Mouse (Mus musculus) spleen, adult 18-20 months (tissue): ENCODE data around the gene P4htm.

Experiments used
- DNase-seq, 2 experiments: peaks; one replicate each; pipeline ENCODE4 v3.0.0; 2022; ENCODE audit warnings: mixed read lengths in 2 of 2

The P4htm gene

DNA sequence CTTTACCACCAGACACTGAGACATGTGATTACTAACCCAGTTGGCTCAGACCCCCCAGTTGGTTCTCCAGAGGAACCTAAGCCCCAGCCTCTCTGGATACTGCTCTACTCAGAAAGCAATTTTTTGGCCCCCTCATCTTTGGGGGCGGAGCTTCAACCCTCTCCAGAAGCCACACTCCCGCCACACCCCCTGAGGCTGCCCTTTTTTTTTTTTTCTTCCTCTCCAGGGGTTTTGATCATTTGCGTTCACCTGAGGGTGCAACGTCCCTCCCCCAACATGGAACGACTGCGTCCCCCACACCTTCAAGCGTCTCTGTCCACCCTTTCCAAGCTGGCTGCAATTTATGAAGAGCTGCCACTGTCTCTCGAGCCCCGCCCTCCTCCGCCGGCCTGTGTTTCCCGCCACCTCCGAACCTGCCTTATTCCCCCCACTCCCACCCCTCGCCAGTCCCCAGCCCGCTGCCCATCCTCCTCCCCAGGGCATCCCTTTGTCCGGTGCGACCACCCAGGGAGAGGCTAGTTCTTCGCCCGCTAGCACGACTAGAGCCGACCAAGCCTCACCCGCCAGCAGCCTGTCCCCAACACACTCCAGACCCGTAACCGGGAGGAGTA, 19.4 kb downstream of the P4htm start:
- DNase-seq, result peak in 1 of 2 experiments; percentile 36

DNA sequence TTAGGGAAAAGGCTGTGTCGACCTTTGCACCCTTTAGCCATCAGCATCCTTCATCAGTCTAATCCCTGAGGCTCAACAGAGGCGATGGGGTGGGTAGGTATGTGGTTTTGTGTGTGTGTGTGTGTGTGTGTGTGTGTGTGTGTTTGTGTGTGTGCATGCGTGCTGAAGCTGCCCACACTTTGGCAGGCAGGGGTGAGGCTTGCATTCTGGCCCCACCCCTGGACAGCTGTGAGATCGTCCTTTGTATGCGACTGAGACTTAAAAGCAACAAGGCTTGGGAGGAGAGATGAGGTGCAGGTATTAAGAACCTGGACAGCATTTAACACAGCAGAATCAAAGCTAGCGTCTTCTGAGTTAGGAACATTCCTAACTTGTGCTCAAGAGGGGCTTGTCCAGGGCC, 20.4 kb downstream of the P4htm start:
- DNase-seq, result no peak

- DNase-seq, result no peak
Observed at GRCm38 (mm10) chr9:108575321-108576297, 21.9 kb downstream of the P4htm start.

DNA sequence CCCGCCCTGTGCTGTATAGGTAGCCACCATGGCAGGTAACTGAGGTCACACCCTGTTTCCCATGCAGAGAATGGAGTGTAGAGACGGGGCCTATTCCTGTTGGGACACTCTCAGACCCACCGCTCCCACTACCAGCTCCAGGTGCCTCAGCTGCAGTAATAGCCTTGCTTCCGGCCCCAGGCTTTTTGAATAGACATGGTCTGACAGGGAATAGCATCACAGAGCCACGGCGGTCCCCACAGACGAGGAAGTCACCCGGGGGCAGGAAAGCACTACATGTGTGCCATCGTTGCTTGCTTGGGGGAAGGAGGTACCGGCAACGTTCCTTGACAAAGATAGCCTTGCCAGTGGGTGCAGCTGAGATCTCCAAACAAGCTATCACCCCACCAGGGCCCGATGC, 22.5 kb downstream of the P4htm start:
- DNase-seq, result no peak

GRCm38 (mm10) chr9:108573774-108574690, 23.4 kb downstream of the P4htm start:
- peak in 1 of 2 experiments; percentile 47 for DNase-seq

DNA sequence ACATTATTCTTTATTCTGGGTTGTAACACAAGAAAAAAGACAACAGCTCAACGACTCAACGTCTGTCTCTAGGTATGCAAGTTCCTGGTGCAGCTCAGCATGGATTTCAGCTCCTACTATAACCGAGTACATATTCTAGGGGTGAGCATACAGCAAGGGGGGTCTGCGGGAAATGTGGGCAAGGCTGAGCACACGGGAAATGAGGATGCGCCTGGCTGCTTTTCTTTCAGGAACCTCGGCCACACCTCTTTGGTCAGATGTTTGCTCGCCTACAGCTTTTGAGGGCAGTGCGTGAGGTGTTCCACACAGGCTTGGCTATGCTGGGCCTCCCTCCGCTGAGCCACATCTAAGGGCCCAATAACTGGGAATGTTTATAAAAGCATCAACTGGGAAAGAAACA, 25.1 kb downstream of the P4htm start:
- DNase-seq, result no peak

DNA sequence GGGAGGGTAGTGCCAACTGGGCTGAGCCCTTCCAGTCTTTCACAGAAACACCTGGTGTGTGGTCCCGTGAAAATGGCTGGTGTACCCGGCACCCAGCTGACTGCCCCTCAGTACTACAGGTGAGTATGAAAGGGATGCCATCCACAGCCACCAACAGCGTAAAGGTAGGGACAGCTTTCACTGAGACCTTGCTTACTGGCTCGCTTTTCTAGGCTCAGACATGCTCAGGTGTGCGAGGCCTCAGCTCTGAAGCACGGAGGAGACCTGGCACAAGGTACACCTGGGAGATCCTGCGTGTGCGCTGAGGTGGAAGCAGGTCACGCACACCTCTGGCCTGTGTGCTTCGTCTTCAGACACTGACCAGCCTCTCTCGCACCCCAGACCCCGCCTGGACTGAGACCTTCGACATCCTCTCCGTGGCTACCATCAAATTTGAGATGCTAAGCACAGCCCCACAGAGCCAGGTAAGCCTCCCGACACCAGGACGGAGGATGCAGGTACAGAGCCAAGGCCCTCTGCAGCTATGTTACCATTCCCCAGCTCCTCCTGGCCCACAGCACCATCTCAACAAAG, 26.0 kb downstream of the P4htm start:
- DNase-seq, result no peak

DNA sequence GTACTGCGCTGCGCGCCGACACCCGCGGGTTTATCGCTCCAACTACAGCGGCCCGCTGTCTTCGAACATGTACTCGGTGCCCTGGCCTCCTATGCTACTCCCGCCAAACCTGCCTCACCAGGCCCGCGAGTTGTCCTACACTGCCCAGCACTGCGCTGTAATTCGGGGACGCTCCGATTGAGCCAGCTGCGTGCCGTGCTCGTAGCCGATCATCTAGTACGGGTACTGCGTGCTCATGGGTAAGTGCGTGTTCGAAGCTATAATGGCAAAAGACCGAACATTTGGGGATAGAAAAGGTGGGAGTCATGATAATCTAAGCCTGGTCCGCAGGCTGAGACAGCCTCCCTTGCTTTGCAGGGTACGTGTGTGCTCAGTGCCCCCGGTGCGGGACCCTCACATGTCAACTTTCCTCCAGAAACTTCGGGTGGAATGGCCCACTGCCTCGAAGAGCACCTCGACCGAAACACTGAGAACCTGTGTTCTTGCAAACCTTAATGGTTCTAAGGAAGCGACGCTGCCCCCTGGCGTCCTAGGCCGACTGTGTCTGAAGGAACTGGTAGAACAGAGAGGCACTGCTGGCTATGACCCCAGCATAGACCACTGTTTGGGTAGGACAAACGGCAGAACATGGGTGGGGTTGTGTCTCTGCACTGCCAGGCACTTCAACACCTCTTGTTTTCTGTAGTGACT, 27.1 kb downstream of the P4htm start:
- peak; percentile 78 to 88 for DNase-seq

- peak; percentile 83 to 88 for DNase-seq
Observed at GRCm38 (mm10) chr9:108569381-108570206, 27.9 kb downstream of the P4htm start, which contains the start of gene Dalrd3. Dalrd3 (plus strand) TSS chr9:108569886.

DNA sequence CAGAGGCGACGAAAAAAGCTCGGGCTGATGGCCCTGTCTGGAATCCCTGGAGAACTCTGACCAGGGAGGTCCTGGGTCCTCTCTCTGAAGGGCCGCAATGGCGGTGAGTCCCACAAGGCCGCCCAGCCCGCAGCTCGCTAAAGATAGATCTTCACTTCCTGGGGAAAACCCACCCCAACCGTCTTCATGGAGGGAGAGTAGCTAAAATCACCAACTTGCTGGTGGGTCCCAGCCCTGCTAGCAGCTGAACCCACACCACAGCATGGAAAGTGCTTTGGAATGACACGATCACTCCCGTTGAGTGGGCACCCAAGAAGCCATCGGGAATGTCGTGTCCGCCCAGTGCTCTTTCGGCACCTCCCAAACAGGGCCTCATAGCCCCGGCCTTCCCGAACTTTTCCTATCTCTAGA, 29.0 kb downstream of the P4htm start:
- no peak for DNase-seq

DNA sequence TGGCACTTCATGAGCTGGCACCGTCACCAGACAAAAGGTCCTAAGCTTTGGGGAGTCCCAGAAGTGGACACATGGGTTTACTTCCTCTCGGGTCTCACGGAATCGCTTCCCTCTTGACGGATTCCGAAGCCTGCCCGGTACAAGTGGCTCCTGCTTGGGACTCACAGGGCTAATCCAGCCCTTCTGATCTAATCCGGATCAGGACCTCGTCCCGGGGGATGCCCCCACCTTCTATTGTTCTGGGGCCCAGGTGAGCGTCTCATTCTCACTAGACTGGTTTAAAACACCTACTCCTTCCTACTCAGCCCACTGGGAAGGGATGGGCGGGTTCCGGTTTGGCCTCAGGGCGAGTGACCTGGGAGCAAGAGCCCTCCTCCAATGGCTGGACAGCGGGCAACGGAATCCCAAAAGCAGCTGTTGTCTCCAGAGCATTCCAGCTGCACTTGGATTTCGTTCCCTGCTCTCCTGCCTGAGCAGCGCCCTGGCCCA, 29.5 kb downstream of the P4htm start:
- peak in 1 of 2 experiments; percentile 36 for DNase-seq

- peak; percentile 89 to 96 for DNase-seq
Observed at GRCm38 (mm10) chr9:108566815-108567776, 30.4 kb downstream of the P4htm start, which contains the start of gene Ndufaf3. Ndufaf3 (minus strand) TSS chr9:108567434.

GRCm38 (mm10) chr9:108565881-108566814, 31.3 kb downstream of the P4htm start:
- no peak for DNase-seq

- DNase-seq, result no peak
Observed at GRCm38 (mm10) chr9:108564131-108564530, 33.3 kb downstream of the P4htm start.

DNA sequence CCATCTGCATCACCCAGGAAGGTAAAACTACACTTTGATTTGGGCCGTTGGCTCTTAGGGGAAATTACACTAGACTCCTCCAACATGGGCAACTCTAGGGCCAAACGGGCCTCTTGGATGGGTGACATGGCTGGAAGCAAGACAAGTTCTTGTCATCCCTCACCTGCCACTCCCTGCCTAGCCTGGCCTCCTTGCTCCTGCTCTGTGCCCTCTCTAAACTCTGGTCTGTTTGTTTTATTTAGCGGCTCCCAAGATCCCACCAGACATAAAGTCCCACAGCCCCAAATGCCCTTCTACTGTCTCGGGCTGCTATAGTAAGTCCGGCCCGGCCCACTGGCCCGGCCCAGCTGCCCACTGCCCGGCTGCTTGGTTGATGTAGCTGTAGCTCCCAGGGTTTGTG, 33.8 kb downstream of the P4htm start:
- DNase-seq, result no peak

DNA sequence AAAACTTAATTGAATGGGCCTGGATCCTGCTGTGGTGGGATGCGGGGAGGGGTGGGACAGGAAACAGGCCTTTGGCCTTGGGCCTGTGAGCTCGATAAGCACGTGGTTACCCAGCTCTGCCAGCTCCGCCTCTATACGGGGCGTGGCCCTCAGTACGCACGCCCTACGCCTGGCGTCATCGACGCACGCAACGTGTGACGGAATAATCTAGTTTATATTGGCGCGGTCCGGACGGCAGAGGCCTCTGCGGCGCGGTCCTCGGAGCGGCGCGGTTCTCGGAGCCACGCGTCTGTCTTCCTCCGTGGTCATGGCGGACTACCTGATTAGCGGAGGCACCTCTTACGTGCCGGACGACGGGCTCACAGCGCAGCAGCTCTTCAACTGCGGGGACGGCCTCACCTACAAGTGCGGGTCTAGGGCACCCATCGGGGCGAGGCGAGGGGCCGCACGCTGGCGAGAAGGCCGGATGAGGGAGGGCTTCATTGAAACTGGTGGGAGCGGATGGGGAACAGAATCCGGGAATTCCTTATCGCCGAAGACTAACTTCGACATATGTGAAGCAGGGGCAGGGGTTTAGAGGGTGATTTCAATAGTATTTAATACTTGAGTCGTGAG, 37.1 kb downstream of the P4htm start, which contains the start of gene Impdh2:
TSS of gene Impdh2 (plus strand) at position 60 of the 615 bp plus-strand sequence.
- DNase-seq, result peak; percentile 91 to 95

GRCm38 (mm10) chr9:108559169-108559568, 38.3 kb downstream of the P4htm start:
- DNase-seq, result no peak

DNA sequence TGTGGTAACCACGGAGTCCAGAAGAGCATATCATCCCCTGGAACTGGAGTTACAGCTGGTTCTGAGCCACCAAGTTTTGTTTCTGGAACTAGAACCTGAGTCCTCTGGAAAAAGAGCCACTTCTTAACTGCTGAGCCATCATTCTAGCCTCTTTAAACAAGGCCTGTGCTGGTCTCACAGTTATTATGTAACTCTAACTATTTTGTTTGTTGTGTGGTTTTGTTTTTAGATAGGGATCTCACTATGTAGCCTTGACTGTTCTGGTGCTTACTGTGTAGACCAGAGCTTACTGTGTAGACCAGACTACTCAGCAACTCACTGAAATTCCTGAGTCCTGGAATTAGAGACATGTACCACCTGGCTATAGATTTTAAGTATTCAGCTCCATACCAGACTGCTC, 50.6 kb downstream of the P4htm start:
- DNase-seq, result no peak
